Mouse (Mus musculus) cortical plate, adult 2 months (tissue): Measurements from ENCODE around the gene Evc.

Experiments used
- CTCF ChIP-seq: fragments of 200-500 bp; IDR thresholded peaks from 2 replicates; pipeline ENCODE4 v1.5.1; 2011; ENCODE audit warnings: mild to moderate bottlenecking, control low read depth, low read length; ENCODE audit not compliant: insufficient read depth; ENCODE audit errors: extremely low read depth
- POLR2A ChIP-seq: fragments of 200-500 bp; IDR thresholded peaks from 2 replicates; pipeline ENCODE4 v1.6.1; 2011; ENCODE audit warnings: mild to moderate bottlenecking, low read length, control low read depth; ENCODE audit not compliant: insufficient read depth; ENCODE audit errors: extremely low read depth

DNA sequence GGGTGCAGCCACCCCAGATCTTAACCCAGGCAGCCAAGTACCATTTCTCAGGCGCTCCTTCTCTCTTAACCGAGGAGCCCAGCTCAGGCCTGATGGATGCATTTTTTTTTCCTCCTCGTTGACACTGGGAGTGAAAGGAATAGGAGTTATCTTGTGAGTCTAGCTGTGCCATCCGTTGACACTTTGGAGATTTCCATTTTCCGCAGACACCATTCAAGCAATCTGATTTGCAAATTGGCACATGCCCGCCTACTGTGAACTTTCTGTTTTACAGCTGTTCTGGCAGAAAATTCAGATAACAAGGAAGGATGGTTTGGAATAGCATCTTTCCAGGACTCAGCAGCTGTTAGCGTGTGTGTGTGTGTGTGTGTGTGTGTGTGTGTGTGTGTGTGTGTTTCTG, 40.7 kb upstream of the Evc start:
- TF ChIP-seq POLR2A: no peak
- no peak for TF ChIP-seq CTCF
